Mouse (Mus musculus): ENCODE results near the gene Tcstv1. TPM values are rescaled to one million over a fixed set of nuclear protein-coding genes. Genes with fewer than 3 reads are reported as not detected.

The Tcstv1 gene
- polyA plus RNA-seq, 1 experiment from 2014 or later, result not detected

Other genes starting within 250 kb of the Tcstv1 start
- 81.2 and 94.7 TPM in 2 replicates for gene Hmgcs1, start 204.4 kb downstream of the Tcstv1 start, polyA plus RNA-seq (2015; fragmentation: Nextera tagmentation; extraction: Ambion mirVana)
- gene Nim1k, start 138.9 kb downstream of the Tcstv1 start, polyA plus RNA-seq (2015; fragmentation: Nextera tagmentation; extraction: Ambion mirVana), result 0.22 and 0.32 TPM in 2 replicates
- 8.8 and 11.0 TPM in 2 replicates for gene Zfp131, start 103.9 kb downstream of the Tcstv1 start, polyA plus RNA-seq (2015; fragmentation: Nextera tagmentation; extraction: Ambion mirVana)
- gene AF067063, start 64.6 kb downstream of the Tcstv1 start, polyA plus RNA-seq (2015; fragmentation: Nextera tagmentation; extraction: Ambion mirVana), result not detected in 2 replicates
- gene D13Ertd608e, start 58.8 kb downstream of the Tcstv1 start, polyA plus RNA-seq (2015; fragmentation: Nextera tagmentation; extraction: Ambion mirVana), result 0.19 TPM in 1 of 2 replicates, not detected in the other
- gene Gm21761, start 34.5 kb upstream of the Tcstv1 start, polyA plus RNA-seq (2015; fragmentation: Nextera tagmentation; extraction: Ambion mirVana), result not detected in 2 replicates
- gene B020031M17Rik, start 56.0 kb upstream of the Tcstv1 start, polyA plus RNA-seq (2015; fragmentation: Nextera tagmentation; extraction: Ambion mirVana), result not detected in 2 replicates
- gene Gm36079, start 132.2 kb upstream of the Tcstv1 start, polyA plus RNA-seq (2015; fragmentation: Nextera tagmentation; extraction: Ambion mirVana), result not detected in 2 replicates
- gene Gm21188, start 157.4 kb upstream of the Tcstv1 start, polyA plus RNA-seq (2015; fragmentation: Nextera tagmentation; extraction: Ambion mirVana), result 1.0 and 1.3 TPM in 2 replicates
- not detected in 2 replicates for gene Gm20767, start 245.5 kb upstream of the Tcstv1 start, polyA plus RNA-seq (2015; fragmentation: Nextera tagmentation; extraction: Ambion mirVana)

Data from liver, postnatal 0 days (tissue).